Mouse (Mus musculus): ENCODE data around the gene Olfr1415.
"Not testable (repeated sequence)": the region's sequence is repeated elsewhere in the genome, so short reads cannot be mapped to it uniquely, and the experiment has no call there.

Gene Olfr1415

DNA sequence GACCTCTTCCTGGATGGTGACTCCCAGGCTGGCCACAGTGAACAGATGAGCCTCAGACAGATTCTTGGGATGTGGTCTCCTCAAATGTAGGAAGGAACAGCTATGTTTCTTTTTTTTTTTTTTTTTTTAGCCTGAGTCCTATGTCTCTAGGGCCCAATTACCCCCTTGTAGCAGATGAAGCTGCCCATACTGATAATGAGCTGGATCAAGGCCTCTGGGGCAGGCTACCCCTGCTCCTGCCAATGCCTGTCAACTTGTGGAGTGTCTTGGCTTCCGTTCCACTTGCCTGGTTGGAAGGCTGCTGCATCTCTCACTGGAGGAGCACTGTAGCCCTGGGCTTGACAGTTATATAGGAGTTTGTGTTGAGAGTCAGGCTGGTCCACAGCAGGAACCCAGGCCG lies at the start of gene Olfr1415:
TSS of gene Olfr1415 (minus strand) at position 101 of the 400 bp plus-strand sequence.
- no peak for DNase-seq

DNA sequence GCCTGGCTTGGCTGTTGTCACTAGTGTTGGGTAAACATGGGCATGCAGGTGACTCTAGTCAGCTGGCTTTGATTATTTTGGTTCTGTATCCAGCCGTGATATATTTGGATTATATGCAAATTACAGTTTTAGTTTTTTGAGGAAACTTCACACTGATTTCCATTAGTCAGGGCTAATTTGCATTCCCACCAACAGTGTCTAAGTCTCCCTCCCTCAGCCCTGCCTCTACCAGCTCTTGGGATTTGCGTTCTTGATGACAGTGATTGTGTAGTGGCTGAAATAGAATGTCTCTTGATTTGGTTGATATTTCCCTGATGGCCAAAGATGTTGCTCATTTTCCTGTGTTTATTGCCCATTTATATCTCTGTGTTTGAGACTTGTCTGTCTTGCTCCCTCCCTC lies 43.2 kb upstream of the Olfr1415 start:
- DNase-seq: no peak

DNA sequence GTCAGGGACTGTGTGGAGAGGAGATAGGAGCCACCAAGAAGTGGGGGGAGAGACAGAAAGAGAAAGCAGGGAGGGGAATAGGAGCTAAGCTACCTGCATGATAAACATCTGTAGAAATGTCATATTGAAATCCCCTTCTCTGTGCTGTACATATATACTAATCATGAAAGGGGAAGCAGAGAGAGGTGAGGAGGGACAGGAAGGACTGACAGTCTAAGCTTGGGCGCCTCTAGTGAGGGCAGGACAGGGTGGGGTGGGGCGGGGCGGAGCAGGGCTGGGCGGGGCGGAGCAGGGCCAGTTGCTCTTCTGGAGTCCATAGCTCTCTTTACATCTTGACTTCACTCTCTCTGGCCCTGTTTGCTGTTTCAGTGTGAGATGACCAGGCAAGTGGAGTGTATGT lies 41.1 kb upstream of the Olfr1415 start:
- no peak for DNase-seq

DNA sequence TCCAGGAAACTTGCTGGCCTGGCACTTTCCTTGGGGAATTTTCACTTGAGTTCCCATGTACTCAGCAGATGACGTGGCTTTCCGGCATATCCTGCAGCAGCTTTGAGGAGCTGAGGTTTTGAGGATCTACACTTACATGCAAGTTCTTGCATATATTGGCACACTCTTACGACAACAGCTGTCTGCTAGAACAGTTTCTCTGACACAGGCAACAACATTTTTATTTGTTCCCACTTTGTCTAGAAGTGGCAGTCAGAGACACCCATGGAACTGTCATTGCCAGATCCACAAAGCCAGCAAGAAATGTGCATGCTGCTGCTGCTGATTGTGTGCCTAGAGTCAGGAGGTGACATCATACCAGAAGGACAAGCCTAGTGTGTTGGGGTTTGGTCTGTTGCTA lies 27.9 kb upstream of the Olfr1415 start:
- no peak for DNase-seq

DNA sequence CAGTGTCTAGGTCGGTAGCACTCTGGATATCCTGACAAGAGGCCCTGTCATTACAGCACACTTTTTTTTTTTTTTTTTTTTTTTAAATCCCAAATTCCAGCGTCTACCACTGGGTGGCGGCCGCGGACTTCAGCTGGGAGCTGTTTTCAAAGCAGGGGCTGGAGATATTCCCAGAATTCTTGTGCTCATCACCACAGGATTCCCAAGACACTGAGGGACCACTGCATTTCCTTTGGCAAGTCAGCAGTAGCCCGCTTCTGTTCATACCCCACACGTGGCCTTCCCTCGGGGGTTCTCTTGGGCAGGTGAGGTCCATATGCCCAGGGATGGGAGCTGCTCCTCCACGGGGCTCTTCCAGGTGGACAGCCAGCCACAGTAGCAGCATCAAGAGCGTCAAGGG lies 25.5 kb upstream of the Olfr1415 start:
- DNase-seq: peak; percentile 38

DNA sequence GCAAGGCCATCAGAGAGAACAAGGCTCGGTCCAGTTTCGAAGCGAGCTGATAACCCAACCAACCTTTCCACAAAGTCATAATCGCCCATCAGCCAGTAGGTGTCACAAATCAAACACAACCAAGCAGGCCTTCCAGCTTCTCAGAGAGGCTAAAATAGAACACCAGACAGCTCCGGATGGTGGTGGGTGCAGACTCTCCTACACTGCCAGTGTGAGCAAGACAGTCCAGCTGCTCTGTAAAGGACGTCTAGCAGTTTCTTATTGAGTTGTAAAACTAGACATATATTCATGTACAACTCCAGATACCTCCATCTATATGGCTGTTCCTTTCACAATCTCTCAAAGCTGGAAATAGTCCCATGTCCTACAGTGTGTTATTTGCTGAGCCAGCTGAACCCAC lies 23.1 kb upstream of the Olfr1415 start:
- DNase-seq: no peak

DNA sequence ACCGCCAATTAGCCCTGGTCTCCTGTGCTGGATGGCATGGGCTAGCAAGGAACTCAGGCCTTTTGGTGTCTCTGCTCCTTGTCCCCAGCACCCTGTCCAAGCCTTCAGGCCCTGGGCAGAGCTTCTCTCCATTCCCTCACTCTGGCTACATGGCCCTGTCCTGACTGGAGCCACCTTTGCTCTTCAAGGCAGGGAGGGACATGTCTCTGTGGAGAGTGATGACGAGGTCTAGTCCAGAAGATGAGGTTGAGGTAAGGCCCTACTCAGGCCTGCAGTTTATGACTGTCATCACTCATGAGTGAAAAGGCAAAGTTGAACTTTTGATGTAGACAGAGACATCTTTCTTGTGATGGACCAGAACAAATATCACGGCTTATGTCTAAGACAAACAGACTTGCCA lies 22.7 kb upstream of the Olfr1415 start, which contains the start of gene Olfr1414:
TSS of gene Olfr1414 (minus strand) at position 101 of the 400 bp plus-strand sequence.
- no peak for DNase-seq

DNA sequence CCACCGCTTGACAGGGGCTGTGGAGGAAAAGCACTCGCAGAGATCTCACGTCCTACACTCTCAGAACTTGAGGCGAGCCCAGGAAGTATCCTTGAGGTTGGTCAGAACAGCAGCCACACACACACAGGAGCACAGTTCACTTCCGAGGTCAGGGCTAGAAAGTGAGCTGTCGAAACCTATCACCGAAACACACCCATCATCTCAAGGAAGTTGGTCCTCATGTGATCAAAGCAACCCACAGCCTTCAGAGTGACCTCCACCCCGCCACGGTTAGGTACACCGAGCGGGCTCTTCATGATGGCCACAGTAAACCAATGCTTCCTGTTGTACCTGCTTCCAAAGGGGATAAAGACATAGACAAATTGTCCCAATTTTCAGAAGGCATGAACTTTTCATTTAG lies 19.5 kb upstream of the Olfr1415 start:
- no peak for DNase-seq

DNA sequence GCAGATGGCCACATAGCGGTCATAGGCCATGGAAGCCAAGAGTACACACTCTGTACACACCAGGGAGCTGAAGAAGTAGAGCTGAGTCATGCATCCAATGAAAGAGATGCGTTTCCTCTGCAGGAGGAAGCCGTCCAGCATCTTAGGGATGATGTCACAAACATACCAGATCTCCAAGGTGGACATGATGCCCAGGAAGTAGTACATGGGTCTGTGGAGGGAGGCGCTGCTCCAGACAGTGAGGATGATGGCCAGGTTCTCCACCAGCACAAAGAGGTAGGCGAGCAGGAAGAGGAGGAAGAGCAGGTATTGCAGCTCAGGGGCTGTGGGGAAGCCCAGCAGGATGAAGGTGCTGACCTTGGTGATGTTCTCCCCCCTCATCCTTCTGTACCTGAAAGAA lies 15.7 kb upstream of the Olfr1415 start:
- not testable (repeated sequence) for DNase-seq

DNA sequence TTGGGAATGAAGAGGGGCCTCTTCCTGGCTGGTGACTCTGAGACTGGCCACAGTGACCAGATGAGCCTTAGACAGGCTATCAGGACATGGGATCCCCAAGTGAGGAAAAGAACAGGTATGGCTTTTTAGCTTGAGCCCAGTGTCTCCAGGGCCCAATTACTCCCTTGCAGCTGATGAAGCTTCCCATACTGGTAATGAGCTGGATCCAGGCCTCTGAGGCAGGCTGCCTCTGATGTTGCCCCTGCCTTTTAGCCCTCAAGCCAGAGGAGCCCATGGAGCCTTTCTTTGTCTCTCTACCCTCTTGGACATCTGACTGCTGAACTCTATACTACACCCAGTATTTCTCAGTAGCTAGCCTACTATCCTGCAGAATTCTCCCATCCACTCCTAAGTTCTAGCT lies 10.9 kb downstream of the Olfr1415 start, which contains the start of gene Olfr1416:
TSS of gene Olfr1416 (minus strand) at position 101 of the 400 bp plus-strand sequence.
- DNase-seq: no peak

DNA sequence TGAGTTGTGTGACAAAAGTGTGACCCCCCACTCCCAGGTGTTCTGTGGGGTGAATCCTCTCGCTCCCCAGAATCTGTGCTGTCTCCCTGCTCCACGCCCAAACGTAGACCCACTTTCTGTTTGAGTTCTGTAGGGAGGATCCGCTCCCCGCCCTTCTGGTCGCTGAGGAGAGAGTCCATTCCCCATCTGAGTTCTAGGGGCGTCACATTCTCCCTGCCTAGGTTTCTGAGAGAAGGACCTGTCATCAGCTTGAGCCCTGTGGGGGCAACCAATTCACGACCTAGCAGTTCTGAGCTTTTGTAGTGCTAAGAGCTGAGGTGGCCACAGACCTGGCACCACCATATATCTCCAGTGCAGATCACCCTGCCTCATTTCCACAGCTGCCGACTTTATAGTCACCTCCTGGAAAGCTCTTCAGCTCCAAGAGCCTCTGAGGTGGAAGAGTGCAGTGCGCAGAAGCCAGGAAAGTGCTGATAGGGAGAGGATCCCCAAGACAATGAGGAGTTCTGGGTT lies 21.8 kb downstream of the Olfr1415 start:
- no peak for DNase-seq

DNA sequence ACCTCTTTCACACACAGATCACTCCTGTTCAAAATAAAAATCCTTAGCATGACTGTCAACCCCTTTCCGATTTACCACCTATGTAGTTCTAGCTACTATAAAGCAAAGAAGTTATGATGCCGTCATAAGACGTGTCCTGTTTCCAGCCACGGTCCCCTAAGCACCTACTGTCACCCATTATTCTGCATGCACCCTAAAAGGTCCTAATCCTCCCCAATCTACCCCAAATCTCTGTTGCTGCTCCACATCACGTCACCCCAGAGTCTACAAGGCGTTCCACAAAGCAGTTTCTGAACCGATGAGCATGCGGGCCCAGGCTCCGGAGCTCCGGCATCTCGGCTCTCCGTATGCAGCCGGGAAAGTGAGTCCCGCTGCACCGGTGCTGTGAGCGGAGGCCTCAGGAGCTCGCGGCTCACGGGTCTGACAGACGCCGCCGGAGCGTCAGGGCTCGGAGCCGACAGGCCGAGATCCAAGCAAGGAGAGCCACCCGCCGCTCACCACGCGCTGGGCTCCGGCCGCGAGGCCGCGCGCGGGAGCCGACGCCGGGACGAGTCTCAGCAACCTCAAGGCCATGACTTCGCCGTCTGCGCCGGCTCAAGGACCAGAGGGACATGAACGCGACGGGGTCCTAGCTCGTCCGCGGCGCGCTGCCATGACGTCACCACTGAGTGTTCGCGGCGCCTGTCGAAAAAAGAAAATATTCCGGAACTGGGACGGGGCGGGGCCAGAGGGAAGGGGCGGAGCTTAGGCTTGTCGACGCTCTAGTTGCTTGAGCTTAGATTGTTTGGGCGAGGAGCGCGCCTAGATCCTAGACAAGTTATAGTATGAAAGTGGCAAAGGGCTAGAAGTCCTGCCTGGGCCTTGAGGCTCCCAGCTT lies 22.5 kb downstream of the Olfr1415 start, which contains the start of gene Ndufa10:
TSS of gene Ndufa10 (minus strand) at position 696 of the 877 bp plus-strand sequence.
- DNase-seq: peak; percentile 94

DNA sequence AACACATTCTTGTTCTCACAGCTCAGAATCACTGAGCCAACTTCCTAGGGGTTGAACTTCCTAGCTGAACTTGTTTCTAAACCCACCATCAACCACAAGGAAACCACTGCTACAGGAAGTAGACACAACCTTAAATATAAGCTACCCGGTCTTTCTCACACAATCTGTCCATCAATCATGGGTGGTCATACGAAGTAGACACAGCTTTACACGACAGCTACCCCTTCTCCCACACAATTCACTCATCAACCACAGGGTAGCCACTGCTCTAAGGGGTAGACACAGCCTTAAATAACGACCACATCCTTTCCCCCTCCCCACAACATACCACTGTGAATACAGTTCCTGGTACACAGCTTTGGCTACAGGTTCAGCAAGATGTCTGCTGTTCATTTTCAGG lies 27.0 kb downstream of the Olfr1415 start:
- DNase-seq: no peak

DNA sequence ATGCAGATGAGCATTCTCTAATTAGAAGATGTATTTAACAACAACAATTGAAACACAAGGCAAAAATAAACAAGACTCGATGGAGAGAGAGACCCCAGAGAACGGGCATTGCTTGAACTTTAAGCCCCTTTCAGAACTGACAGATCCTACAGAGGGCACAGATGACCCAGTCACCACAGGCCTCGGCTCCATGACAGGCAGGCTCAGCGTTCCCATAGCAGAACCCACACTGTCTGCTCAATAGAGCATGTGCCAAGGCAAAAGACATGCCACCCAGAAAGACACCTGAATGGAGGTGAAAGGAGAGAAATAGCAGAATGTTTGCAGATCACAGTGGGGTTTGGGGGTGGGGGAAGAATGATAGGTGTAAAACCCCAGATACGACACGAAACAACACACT lies 37.5 kb downstream of the Olfr1415 start:
- DNase-seq: no peak

DNA sequence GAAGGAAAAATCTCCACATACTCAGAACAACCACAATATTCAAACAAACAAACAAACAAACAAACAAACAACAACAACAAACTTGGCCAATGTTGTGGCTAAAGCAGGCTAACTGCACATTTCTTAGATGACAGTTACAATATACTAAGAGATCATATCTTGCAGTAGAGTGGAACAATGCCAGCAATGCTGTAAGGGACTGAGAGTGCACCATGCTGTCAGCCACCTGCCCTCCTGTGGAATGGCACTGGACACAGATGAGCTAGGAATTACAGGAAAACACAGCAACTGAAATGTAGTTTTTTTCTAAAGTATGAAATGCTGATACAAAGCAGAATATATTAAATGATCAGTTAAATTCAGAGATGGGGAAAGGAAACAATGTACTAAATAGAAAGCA lies 38.1 kb downstream of the Olfr1415 start:
- no peak for DNase-seq

DNA sequence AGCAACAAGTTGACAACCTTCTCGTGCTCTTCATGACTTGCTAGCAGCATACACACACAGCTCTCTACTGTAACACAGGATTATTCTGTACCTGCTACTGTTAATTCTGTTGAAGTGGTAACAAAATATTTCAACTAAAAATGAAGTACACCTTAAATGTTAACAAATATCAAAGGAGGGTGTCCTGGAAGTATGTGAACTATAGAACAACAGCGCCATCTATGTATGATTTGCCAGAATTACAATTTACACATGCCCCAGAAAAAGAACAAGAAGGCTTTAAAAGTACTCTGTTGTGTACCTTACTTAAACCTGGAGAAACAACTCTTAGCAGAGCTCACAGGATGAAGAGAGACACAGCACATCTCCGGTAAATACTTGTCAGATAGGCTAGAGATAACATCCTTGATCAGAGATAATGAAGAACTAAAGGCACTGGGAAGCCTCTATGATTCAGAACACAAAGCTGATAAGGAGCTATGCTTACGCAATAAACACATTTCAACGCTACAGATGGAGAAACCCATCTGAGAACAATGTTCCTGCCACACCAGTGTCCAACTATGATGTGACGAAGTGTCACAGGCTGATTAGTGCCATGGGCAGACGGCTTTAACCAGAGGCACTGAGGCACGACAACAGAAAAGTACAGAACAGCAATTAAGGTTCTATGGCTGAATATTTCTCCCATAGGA lies 42.0 kb downstream of the Olfr1415 start:
- DNase-seq: no peak

DNA sequence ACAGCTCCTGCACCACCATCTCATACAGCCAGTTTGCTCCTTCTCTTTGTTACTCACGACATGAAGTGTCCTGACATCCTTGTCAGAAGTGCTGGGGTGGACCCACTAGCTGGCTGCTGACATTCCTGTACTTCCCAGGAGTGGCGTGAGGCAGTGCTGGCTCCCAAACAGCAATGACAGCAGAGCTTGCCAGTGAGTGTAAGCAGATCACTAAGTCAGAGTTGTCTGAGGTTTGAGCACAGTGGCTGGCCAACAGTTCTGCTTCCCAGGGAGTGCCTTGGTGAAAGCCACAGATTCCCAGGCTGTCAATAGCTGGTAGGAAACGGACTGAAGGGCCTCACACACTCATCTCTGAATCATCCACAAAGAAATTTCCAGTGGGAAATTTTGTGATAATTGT lies 47.6 kb downstream of the Olfr1415 start:
- no peak for DNase-seq

DNA sequence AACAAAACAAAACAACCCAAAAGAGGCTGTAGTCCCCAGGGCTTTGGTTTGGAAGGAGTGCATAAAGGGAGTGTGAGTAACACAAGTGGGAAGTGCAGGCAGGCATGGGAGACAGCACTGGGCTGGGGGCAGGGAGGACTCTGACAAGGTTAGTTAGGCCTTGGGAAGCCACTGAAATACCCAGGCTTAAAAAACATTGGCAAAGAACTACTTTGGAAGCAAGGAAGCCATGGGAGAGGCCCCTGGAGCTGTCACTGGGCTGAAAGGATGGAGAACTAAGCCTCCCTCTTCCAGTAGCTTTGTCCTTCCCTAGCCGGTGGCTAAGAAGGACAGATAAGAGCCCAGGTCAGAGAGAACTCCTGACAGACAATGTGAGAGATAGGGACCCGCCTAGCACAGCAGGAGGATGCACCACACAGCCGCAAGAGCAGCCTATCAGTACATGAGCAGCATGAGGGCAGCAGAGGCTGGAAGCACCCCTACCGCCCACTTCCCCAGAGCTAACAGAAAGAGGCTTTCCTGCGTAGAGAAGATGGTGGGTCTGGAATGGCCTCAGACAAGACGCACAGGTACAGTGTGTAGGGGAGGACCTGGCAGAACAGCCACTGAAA lies 54.3 kb downstream of the Olfr1415 start:
- DNase-seq: no peak

DNA sequence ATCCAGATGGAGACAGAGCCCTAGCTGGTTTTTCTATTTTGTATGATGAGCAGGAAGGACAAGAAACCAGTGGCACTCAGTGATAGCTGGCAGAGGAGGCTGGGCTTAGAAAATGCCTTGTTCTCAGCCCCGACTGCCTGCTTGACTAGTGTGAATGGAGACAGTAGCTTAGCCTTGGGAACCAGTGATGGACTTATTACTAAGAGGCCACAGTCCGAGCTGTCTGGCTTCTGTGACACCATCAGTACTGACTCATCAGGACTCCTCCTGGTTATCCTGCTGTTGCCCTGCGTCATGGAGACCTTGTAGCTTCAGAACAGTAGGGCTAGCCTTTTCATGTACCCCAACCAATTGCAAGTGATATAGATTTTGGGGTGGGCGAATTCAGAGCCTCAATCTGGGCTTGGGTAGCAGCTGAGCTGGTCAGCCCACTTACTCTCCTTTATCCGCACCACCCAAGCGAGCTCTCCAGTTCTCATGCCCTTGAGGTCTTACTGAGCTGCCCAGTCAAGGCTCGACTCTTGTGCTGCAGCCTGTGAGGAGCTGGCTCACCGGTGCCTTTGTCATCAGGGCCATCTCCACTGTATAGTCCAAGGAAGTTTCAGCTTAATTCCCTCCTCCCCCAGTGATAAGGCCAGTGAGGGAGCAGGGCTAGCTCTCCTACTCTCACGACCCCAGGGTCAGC lies 55.7 kb downstream of the Olfr1415 start:
- DNase-seq: no peak
